Mouse (Mus musculus) MEL (cell line): ENCODE measurements around the gene Nudt2. TPM values are rescaled to one million over a fixed set of nuclear protein-coding genes. Genes with fewer than 3 reads are reported as not detected.
A peak's percentile ranks its signal among the peaks of the same experiment; 100 is the strongest.

Source experiments
- DNase-seq: peaks from one replicate; pipeline ENCODE4 v3.0.0; 2011; ENCODE audit warnings: low read depth, low spot score
- H3K27ac ChIP-seq: 2 replicates; pipeline ENCODE4 v1.5.1; 2012; ENCODE audit warnings: low read depth, mild to moderate bottlenecking, control low read depth, low read length, moderate library complexity; ENCODE audit not compliant: control insufficient read depth
- H3K27me3 ChIP-seq, 2 experiments: fragments of 150-350 bp in 1 of 2; sonication (generic) in 1 of 2; 2 replicates each; pipeline ENCODE4 v1.6.1; 2012; ENCODE audit warnings: low read length in 2 of 2, mild to moderate bottlenecking in 2 of 2, improper control_type of control experiment in 1 of 2, moderate library complexity in 1 of 2; ENCODE audit not compliant: insufficient read depth in 2 of 2, control insufficient read depth in 1 of 2
- H3K36me3 ChIP-seq, 2 experiments: 2 replicates each; pipeline ENCODE4 v1.6.1; 2012 to 2014; ENCODE audit warnings: low read length in 2 of 2, improper control_type of control experiment in 1 of 2, inconsistent platforms in 1 of 2, mild to moderate bottlenecking in 1 of 2; ENCODE audit not compliant: insufficient read depth in 2 of 2, control insufficient read depth in 1 of 2
- H3K4me1 ChIP-seq, 2 experiments: fragments of 150-350 bp in 1 of 2; sonication (generic) in 1 of 2; 2 replicates each; pipeline ENCODE4 v1.6.1; 2012; ENCODE audit warnings: low read length in 2 of 2, improper control_type of control experiment in 1 of 2, mild to moderate bottlenecking in 1 of 2; ENCODE audit not compliant: insufficient read depth in 2 of 2, control insufficient read depth in 1 of 2
- H3K4me3 ChIP-seq, 2 experiments: fragments of 150-350 bp in 1 of 2; sonication (generic) in 1 of 2; 2 replicates each; pipeline ENCODE4 v1.5.1; 2012; ENCODE audit warnings: low read depth in 2 of 2, low read length in 2 of 2, mild to moderate bottlenecking in 2 of 2, moderate library complexity in 2 of 2, control low read depth in 1 of 2, improper control_type of control experiment in 1 of 2; ENCODE audit not compliant: control insufficient read depth in 1 of 2, insufficient read depth in 1 of 2
- H3K79me2 ChIP-seq: 2 replicates; pipeline ENCODE4 v1.6.1; 2012; ENCODE audit warnings: mild to moderate bottlenecking, low read length, moderate library complexity; ENCODE audit not compliant: control insufficient read depth, poor library complexity, insufficient read depth
- H3K9ac ChIP-seq: 2 replicates; pipeline ENCODE4 v1.6.1; 2012; ENCODE audit warnings: low read depth, mild to moderate bottlenecking, control low read depth, low read length, moderate library complexity; ENCODE audit not compliant: control insufficient read depth, poor library complexity, severe bottlenecking
- H3K9me3 ChIP-seq: fragments of 150-350 bp; sonication (generic); replicated peaks from 2 replicates; pipeline ENCODE4 v1.6.1; 2012; ENCODE audit warnings: mild to moderate bottlenecking, low read length, improper control_type of control experiment, moderate library complexity; ENCODE audit not compliant: insufficient read depth
- BHLHE40 ChIP-seq: IDR thresholded peaks from 2 replicates; pipeline ENCODE4 v1.6.1; 2012; ENCODE audit warnings: low read depth, mild to moderate bottlenecking, inconsistent platforms, low read length, improper control_type of control experiment, borderline replicate concordance
- CHD1 ChIP-seq: IDR thresholded peaks from 2 replicates; pipeline ENCODE4 v1.6.1; 2012; ENCODE audit warnings: low read depth, mild to moderate bottlenecking, inconsistent platforms, low read length, improper control_type of control experiment
- CTCF ChIP-seq, 3 experiments: IDR thresholded peaks in 2 of 3; conservative IDR thresholded peaks in 1 of 3; 2 replicates each; pipeline ENCODE4 v1.5.1; 2011 to 2012; ENCODE audit warnings: low read length in 3 of 3, low read depth in 2 of 3, mild to moderate bottlenecking in 2 of 3, improper control_type of control experiment in 1 of 3, inconsistent platforms in 1 of 3, mixed read lengths in 1 of 3, moderate library complexity in 1 of 3; ENCODE audit not compliant: control insufficient read depth in 1 of 3, insufficient read depth in 1 of 3, poor library complexity in 1 of 3, severe bottlenecking in 1 of 3
- E2F4 ChIP-seq: IDR thresholded peaks from 2 replicates; pipeline ENCODE4 v1.6.1; 2011; ENCODE audit warnings: low read depth, low read length, improper control_type of control experiment, borderline replicate concordance
- ELF1 ChIP-seq: IDR thresholded peaks from 2 replicates; pipeline ENCODE4 v1.6.1; 2014; ENCODE audit warnings: low read depth, mild to moderate bottlenecking, inconsistent platforms, low read length, improper control_type of control experiment, moderate library complexity
- EP300 ChIP-seq, 2 experiments: IDR thresholded peaks; 2 replicates each; pipeline ENCODE4 v1.6.1; 2011; ENCODE audit warnings: improper control_type of control experiment in 2 of 2, low read length in 2 of 2, low read depth in 1 of 2, mild to moderate bottlenecking in 1 of 2
- ETS1 ChIP-seq: IDR thresholded peaks from 2 replicates; pipeline ENCODE4 v1.6.1; 2012; ENCODE audit warnings: low read depth, mild to moderate bottlenecking, inconsistent platforms, low read length, improper control_type of control experiment, moderate library complexity
- GATA1 ChIP-seq: IDR thresholded peaks from 2 replicates; pipeline ENCODE4 v1.6.1; 2011; ENCODE audit warnings: low read depth, low read length, improper control_type of control experiment
- JUND ChIP-seq: IDR thresholded peaks from 2 replicates; pipeline ENCODE4 v1.6.1; 2011; ENCODE audit warnings: low read depth, mild to moderate bottlenecking, improper control_type of control experiment, low read length
- KAT2A ChIP-seq: conservative IDR thresholded peaks from 2 replicates; pipeline ENCODE4 v1.6.1; 2012; ENCODE audit warnings: low read depth, low read length, improper control_type of control experiment, inconsistent platforms
- MAFK ChIP-seq: IDR thresholded peaks from 2 replicates; pipeline ENCODE4 v1.6.1; 2011; ENCODE audit warnings: low read depth, mild to moderate bottlenecking, low read length, improper control_type of control experiment, borderline replicate concordance
- MAX ChIP-seq: IDR thresholded peaks from 2 replicates; pipeline ENCODE4 v1.6.1; 2011; ENCODE audit warnings: low read length, improper control_type of control experiment
- MXI1 ChIP-seq: IDR thresholded peaks from 2 replicates; pipeline ENCODE4 v1.6.1; 2011; ENCODE audit warnings: mild to moderate bottlenecking, low read depth, low read length, improper control_type of control experiment
- MYB ChIP-seq: IDR thresholded peaks from 2 replicates; pipeline ENCODE4 v1.6.1; 2011; ENCODE audit warnings: mild to moderate bottlenecking, low read depth, low read length, improper control_type of control experiment
- MYC ChIP-seq: IDR thresholded peaks from 2 replicates; pipeline ENCODE4 v1.6.1; 2011; ENCODE audit warnings: low read depth, mild to moderate bottlenecking, low read length, improper control_type of control experiment, moderate library complexity
- NRF1 ChIP-seq: IDR thresholded peaks from 2 replicates; pipeline ENCODE4 v1.6.1; 2014; ENCODE audit warnings: low read depth, mild to moderate bottlenecking, inconsistent platforms, low read length, improper control_type of control experiment, moderate library complexity; ENCODE audit not compliant: poor library complexity, insufficient read depth, severe bottlenecking
- POLR2A ChIP-seq, 2 experiments: IDR thresholded peaks; 2 replicates each; pipeline ENCODE4 v1.6.1; 2011 to 2012; ENCODE audit warnings: low read length in 2 of 2, mild to moderate bottlenecking in 2 of 2, control low read depth in 1 of 2, improper control_type of control experiment in 1 of 2, low read depth in 1 of 2, moderate library complexity in 1 of 2; ENCODE audit not compliant: control insufficient read depth in 1 of 2, insufficient read depth in 1 of 2, poor library complexity in 1 of 2
- POLR2AphosphoS5 ChIP-seq: IDR thresholded peaks from 2 replicates; pipeline ENCODE4 v1.6.1; 2012; ENCODE audit warnings: low read depth, borderline replicate concordance, mild to moderate bottlenecking, inconsistent platforms, low read length, moderate library complexity, mixed read lengths
- RAD21 ChIP-seq: IDR thresholded peaks from 2 replicates; pipeline ENCODE4 v1.6.1; 2011; ENCODE audit warnings: mild to moderate bottlenecking, low read depth, low read length, improper control_type of control experiment
- RCOR1 ChIP-seq: IDR thresholded peaks from 2 replicates; pipeline ENCODE4 v1.6.1; 2012; ENCODE audit warnings: low read depth, mild to moderate bottlenecking, inconsistent platforms, low read length, improper control_type of control experiment
- SIN3A ChIP-seq: IDR thresholded peaks from 2 replicates; pipeline ENCODE4 v1.6.1; 2012; ENCODE audit warnings: low read length, improper control_type of control experiment, inconsistent platforms
- TAL1 ChIP-seq: IDR thresholded peaks from 2 replicates; pipeline ENCODE4 v1.6.1; 2012; ENCODE audit warnings: mild to moderate bottlenecking, inconsistent platforms, low read length, moderate library complexity, mixed read lengths
- USF2 ChIP-seq, 2 experiments: IDR thresholded peaks; 2 replicates each; pipeline ENCODE4 v1.6.1; 2011 to 2012; ENCODE audit warnings: improper control_type of control experiment in 2 of 2, low read length in 2 of 2, borderline replicate concordance in 1 of 2, inconsistent platforms in 1 of 2, low read depth in 1 of 2, mild to moderate bottlenecking in 1 of 2; ENCODE audit not compliant: insufficient read depth in 1 of 2
- ZC3H11A ChIP-seq: IDR thresholded peaks from 2 replicates; pipeline ENCODE4 v1.6.1; 2012; ENCODE audit warnings: low read depth, mild to moderate bottlenecking, inconsistent platforms, low read length, improper control_type of control experiment
- ZKSCAN1 ChIP-seq: IDR thresholded peaks from 2 replicates; pipeline ENCODE4 v1.6.1; 2012; ENCODE audit warnings: low read depth, mild to moderate bottlenecking, inconsistent platforms, low read length, improper control_type of control experiment, moderate library complexity
- ZNF384 ChIP-seq: IDR thresholded peaks from 2 replicates; pipeline ENCODE4 v1.6.1; 2012; ENCODE audit warnings: low read depth, mild to moderate bottlenecking, inconsistent platforms, low read length, improper control_type of control experiment
- polyA plus RNA-seq, 2 experiments: library from polyadenylated mRNA; stranded (reverse) in 1 of 2; unstranded in 1 of 2; fragments of >175 nt in 1 of 2; fragments of >200 nt in 1 of 2; gene quantifications; 2 replicates each; pipeline versions ENCODE4 v1.2.1 to v1.2.4; 2012; ENCODE audit warnings: low replicate concordance in 2 of 2, low read depth in 1 of 2; ENCODE audit not compliant: insufficient read length in 2 of 2, insufficient read depth in 1 of 2, missing spikeins in 1 of 2
- total RNA-seq: library from RNA; depleted of rRNA; stranded (reverse); fragments of 300-350 nt; gene quantifications from 2 replicates; pipeline ENCODE4 v1.2.3, GENCODE M21; 2012

Gene Nudt2
- total and polyA plus RNA-seq, 3 experiments: 19.2 to 25.3 TPM; not detected in 1

DNA sequence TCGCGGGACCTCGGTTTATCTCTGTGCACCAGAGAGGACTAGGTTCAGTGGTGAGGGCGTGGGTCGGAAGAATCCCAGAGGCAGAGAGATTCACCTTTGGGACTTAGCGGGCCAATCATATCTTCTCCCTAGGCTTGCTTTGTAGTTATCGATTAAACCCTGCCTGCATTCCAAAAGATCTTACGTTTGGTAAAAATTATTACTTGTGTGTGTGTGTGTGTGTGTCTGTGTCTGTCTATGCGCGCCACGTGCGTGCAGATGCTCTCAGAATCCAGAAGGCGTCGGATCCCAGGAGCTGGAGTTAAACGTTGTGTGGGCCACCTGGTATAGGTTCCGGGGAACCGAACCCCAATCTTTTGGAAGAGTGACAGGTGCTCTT is 325 bp downstream of the Nudt2 start:
- TF ChIP-seq KAT2A (no peak), ELF1 (no peak), BHLHE40 (no peak), POLR2A (IDR thresholded peaks at IDR 0.05; ENCODE audit: control insufficient read depth in 1 of 2, insufficient read depth in 1 of 2, low read depth in 1 of 2, low read length in 2 of 2, poor library complexity in 1 of 2) (no peak), MAX (no peak), MYC (no peak), ZC3H11A (no peak), E2F4 (no peak), POLR2AphosphoS5 (no peak), ZKSCAN1 (no peak), ZNF384 (no peak), EP300 (IDR thresholded peaks at IDR 0.05; ENCODE audit: low read depth in 1 of 2, low read length in 2 of 2) (no peak), RAD21 (no peak), SIN3A (no peak), CHD1 (no peak), GATA1 (no peak), MXI1 (peak; percentile 2), CTCF (IDR thresholded peaks at IDR 0.05 in 2 of 3, conservative IDR thresholded peaks at IDR 0.05 in 1 of 3; ENCODE audit: control insufficient read depth in 1 of 3, insufficient read depth in 1 of 3, low read depth in 2 of 3, low read length in 3 of 3, poor library complexity in 1 of 3, severe bottlenecking in 1 of 3) (peak in 1 of 3 experiments; percentile 27; a peak in 2 of 6 replicates), NRF1 (no peak), TAL1 (peak; percentile 15; the same call in 1 of the 2 replicates), JUND (no peak), MYB (no peak), ETS1 (no peak), USF2 (IDR thresholded peaks at IDR 0.05; ENCODE audit: borderline replicate concordance in 1 of 2, insufficient read depth in 1 of 2, low read depth in 1 of 2, low read length in 2 of 2) (no peak), MAFK (no peak), RCOR1 (no peak)
- Histone ChIP-seq H3K9me3 (no peaks in the 10 kb centered on the region), H3K79me2 (peaks cover 26% of the 10 kb centered on the region), H3K4me1 (peaks cover 6 to 10% of the 10 kb centered on the region in 2 experiments; a peak in 2 of 4 replicates), H3K36me3 (peaks cover 5 to 7% of the 10 kb centered on the region in 2 experiments), H3K27me3 (no peaks in the 10 kb centered on the region), H3K9ac (peak overlapping the region; percentile 92), H3K4me3 (peak overlapping the region; percentile 77 to 95), H3K27ac (0 out of 2 replicates have a peak overlapping the region, but pooled peaks have one; percentile 38)
- DNase-seq: no peak
